Mouse (Mus musculus) brain, adult 2 months (tissue): ENCODE results near the gene Gle1.
A peak's percentile ranks its signal among the peaks of the same experiment; 100 is the strongest.
"Not testable (repeated sequence)": the region's sequence is repeated elsewhere in the genome, so short reads cannot be mapped to it uniquely, and the experiment has no call there.

Experiments
- DNase-seq: peaks from one replicate; pipeline ENCODE4 v3.0.0; 2011; ENCODE audit warnings: low read depth, low spot score

Gle1 gene

DNA sequence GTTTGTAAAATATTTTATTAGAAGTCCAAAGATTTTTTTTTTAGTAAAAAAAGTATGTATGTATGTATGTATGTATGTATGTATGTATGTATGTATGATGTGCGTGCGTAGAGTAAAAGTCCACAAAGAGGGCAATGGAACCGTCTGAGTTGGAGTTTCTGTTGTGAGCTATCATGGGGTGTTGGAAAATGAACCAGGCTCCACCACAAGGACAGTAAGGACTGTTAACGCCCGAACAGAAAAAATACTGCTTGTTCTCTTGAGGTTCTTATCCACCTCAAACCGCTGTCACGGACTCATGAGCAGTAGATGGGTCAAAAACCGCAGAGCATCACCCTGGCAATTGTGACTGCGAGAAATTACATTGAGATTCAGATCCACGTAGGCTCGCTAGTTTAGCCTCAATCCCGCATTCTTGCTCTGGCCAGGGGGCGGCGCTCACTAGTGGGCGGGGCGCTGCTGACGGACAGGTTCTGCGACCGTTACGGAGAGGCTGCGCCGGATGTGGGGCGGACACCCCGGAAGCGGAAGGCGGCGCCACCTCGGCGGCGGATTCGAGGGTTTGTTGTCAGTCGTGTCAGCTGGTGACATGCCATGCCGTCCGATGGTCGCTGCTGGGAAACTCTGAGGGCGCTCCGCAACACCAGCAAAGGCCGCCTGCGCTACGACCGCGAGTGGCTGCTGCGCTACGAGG, at the start of gene Gle1:
Gene Gle1 (plus strand): TSS at position 521 of the 694 bp plus-strand sequence.
- peak; percentile 96 for DNase-seq

DNA sequence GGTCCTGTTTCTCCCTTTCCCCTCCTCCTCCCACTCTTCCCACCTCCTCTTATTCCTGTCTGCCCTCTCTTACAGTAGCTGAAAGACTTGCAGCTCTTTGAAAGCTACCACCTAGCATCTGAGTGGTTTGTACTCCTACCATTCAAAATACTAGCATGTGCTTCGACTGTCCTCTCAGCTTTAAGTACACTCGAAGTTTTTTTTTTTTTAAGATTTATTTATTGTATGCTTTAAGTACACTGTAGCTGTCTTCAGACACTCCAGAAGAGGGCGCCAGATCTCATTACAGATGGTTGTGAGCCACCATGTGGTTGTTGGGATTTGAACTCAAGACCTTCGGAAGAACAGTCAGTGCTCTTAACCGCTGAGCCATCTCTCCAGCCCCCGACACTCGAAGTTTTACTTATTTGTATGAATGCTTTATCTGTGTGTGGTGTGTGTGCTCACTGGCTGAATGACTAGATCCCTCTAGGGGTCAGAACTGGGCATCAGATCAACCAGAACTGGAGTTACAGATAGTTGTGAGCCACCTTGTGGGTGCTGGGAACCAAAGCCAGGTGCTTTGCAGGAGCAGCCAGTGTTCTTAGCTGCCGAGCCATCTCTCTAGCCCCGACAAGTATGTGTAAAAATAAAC, 48.5 kb upstream of the Gle1 start:
- not testable (repeated sequence) for DNase-seq

DNA sequence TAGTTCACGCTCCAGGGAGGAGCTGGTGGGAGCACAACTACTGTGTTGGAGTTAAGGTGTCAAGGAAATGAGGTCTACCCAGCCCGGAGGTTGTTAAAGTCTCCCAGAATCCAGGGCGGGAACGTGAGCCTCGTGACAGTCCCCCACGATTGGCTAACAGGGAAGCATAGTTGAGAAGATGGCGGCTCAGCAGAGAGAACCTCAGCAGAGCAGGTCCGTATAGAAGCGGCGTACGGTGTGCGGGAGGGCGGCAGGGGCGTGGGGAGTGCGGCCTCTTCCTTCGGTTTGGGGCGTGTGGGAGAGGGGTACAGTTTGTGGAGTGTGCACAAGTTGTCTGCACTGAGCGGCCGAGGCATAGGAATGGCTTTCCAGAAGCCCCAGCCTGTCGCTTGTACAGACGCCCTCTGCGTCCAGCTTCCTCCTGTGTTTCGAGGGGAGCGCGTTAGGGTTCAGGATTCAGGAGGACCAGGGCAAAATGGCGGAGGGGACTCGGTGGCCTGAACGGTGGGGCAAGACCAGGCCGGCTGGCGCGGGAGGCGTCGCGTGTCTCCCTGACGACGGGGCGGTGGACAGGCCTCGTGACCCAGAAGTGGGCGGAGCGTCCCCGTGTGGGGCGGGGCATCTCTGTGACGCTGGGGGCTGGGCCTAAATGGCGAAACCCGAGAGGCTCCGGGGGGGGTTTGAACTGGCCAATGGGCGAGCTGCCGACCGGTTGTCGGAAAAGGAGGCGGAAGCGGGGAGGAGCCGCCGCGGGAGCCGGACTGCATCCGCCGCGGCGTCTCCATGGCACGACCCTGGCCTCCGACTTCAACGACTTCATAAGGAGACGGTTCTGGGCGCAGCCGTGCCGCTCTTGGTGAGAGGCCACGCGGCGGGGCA, 45.9 kb upstream of the Gle1 start, which contains the start of gene Odf2:
Gene Odf2 (plus strand): TSS at position 156 of the 879 bp plus-strand sequence.
- DNase-seq: peak; percentile 99

DNA sequence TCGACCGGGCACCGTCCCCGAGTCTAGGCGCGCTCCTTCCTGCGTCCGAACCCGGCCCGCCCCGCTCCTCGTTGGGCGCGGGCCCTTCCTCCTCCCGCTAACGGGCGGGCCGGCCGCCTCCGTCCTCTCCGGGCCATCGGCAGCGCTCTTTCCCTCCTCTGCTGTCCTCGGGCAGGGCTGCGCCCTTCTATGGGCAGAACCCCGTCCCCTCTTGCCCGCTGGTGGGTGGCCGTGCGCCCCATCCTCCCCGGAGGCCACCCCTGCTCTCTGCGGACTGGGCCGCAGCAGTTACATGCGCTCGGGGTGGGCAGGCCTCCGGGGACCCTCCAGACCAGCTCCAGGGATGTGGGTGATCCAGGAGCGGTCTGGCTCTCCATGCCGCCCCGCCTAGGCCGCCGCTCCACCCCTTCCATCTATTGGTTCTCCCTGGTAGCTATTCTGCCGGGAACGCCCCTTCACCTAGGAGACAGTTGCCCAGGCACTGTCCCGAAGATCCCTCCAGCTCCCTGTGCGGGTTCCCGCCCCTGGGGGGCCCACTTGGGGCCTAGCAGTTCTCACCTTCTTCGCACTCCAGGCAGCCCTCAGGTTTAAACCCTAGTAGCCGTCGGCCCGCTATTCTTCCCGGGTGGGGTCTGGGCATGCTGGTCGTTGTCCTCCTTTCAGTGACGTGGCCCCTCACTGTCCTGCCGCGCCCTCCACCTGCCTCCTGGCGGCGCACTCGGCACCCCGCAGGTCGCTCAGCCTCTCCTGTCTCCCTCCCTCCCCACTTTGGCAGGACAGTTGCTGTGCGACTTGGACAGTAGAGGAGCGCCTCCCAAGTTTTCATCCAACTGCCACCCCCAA, 45.0 kb upstream of the Gle1 start:
- DNase-seq: peak; percentile 92

DNA sequence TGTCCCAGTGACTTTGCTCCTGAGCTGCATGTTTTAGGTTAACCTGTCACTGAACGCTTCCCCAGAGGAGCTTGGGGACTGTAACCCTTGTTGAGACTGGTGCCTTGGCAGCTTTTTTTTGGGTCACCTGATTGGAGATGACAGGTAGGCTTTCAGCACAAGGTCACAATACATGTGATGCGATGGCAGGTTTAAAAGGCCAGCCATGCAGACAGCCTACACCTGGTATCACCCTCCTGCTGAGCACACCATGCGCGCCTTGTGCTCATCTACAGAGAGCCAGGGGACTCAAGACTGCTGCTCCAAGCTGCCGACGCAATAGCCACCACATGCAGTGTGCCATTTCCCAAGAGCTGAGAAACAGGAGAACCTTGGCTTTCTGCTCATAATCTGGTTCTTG, 43.5 kb upstream of the Gle1 start:
- peak; percentile 82 for DNase-seq

DNA sequence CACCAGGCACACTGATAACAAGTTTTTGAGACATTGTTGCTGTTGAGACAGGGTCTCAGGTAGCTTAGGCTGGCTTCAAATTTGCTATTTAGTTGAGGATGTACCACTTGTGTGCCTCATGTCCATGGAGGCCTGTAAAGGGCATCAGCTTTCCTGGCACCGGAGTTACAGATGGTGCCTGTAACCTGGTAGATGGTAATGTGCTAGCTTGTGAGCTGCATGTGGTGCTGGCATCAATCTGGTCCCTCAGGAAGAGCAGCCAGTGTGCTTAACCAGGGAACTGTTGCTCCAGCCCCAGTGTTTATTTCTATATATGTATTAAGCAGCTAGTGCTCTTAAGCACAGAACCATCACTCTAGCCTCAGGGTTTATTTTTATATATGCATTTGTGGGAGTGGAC, 39.2 kb upstream of the Gle1 start:
- peak; percentile 81 for DNase-seq

DNA sequence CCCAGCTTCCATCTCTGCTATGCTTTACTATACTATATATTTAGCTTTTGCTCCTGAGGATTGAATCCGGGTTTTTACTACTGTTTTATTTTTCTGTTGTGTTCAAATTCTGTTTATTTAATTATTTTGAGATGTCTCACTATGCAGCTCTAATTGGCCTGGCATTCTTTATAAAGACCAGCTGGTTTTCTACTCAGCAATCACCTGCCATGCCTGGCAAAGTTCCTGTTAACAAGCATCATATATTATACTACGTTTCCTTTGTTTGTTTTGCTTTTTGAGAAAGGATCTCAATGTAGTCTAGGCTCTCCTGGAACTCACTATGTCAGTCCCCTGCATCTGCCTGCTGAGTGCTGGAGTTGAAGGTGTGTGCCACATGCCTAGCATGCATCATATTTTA, 37.9 kb upstream of the Gle1 start:
- DNase-seq: peak; percentile 52

DNA sequence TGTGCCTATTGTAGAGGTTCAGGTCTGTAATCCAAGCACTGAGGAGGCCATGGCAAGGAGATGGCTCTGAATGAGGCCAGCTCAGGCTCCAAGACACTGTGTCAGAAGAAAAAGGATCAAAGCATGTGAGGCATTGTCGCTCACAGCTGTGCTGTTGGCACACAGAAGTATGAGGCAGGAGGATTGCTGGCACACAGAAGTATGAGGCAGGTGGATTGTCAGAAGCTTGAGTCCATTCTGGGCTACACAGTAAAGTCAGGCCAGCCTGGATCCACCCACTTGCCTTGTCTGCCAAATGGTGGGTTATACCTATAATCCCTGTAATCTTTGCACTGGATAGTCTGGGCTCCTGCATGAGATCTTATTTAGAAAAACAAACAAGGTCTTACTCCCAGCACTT, 37.1 kb upstream of the Gle1 start:
- peak; percentile 55 for DNase-seq

DNA sequence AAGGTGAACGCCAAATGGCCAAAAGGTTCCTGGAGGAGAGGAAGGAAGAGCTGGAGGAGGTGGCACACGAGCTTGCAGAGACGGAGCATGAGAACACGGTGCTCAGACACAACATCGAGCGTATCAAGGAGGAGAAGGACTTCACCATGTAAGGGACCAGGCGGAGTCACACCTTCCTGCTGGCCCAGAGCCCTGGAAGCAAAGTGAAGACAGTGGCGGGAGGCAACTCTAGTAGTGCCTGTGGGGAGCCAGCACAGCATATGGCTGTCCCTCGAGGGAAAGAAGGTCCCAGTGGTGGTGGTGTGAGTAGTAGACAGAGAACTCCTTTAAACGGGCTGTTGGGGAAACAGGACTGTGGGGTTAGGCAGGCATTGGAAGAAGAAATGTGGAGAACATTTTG, 33.0 kb upstream of the Gle1 start:
- DNase-seq: peak; percentile 31

DNA sequence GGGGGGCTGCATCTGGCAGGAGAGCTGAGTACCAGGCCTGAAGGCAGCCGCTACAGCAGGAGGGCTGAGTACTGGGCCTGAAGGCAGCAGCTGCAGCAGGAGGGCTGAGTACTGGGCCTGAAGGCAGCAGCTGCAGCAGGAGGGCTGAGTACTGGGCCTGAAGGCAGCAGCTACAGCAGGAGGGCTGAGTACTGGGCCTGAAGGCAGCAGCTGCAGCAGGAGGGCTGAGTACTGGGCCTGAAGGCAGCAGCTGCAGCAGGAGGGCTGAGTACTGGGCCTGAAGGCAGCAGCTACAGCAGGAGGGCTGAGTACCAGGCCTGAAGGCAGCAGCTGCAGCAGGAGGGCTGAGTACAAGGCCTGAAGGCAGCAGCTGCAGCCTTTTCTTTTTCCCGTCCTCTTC, 27.1 kb upstream of the Gle1 start:
- not testable (repeated sequence) for DNase-seq

DNA sequence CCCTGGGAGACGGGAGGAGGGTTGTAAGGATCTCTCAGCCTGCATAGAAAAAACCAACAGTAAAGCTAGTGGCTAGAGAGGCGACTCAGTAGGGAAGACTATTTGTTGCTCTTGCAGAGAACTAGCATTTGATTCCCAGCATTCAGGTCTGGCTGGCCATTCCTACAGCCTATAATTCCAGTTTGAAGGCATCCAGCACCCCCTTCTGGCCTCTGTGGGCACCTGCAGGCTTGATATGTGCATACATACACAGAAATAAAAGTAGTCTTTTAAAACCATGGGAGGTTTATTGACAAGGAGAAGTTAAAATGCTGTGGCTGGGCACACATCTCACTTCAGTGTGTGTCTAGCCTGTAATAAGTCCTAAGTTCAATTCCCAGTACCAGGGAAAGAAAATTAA, 25.2 kb upstream of the Gle1 start:
- no peak for DNase-seq

DNA sequence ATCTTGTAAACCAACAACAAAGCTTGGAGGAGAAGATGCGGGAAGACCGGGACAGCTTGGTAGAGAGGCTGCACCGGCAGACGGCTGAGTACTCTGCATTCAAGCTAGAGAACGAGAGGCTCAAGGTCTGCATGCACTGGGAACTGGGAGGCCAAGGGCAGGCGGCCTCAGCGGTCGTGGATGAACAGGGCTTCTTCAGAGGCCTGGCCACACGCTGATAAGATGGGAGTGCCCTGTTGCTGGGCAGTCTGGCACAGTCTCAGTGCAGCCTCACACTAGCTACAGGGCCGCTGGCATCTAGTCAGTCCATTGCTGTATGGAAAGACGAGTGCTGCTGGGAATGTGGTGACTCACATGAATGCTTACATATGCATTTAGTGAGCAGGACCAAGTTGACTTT, 17.6 kb upstream of the Gle1 start:
- DNase-seq: no peak

DNA sequence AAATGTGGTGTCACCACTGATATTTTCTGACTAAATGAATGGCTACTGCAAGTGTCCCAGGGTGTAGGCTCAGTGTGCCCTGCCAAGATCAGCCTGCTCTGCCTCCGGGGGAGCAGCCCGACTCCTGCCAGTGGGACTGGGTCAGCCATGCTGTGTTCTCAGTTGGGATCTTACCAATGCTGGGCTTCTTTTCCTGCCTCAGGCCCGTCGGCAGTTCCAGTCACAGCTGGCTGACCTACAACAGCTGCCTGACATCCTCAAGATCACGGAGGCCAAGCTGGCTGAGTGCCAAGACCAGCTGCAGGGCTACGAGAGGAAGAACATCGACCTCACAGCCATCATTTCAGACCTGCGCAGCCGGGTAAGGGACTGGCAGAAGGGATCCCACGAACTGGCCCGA, 13.2 kb upstream of the Gle1 start:
- peak; percentile 58 for DNase-seq

DNA sequence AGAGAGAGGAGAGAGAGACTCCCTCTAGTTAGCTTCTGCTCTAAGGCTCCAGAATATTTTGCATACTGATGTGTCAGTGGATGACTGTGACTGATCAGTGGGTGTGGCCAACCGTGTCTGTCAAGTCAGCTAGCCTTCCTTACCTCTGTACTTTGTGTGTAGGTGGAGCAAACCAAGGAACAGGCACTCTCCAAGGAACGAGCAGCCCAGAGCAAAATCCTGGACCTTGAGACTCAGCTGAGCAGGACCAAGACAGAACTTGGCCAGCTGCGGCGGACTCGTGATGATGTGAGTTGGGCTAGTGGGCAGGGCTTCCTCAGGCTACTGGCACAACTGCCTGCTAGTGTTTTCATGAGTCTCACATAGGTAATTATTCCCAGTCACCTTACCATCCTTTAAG, 8.7 kb upstream of the Gle1 start:
- DNase-seq: no peak

DNA sequence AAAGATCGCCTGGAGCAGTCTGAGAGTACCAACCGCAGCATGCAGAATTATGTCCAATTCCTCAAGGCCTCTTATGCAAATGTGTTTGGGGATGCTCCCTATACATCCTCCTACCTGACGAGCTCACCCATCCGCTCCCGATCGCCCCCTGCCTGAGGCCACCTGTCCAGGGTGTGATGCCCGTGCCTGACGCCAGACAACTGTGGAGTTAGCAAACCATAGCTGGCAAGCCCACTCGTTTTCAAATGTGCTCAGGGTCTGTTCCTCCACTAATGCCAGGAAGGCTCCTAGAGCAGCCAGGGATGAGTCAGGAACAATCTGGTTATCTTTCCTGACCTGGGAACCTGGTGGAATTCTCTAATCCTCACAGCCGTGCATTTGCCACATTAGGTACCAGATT, 4.7 kb upstream of the Gle1 start:
- peak; percentile 98 for DNase-seq

DNA sequence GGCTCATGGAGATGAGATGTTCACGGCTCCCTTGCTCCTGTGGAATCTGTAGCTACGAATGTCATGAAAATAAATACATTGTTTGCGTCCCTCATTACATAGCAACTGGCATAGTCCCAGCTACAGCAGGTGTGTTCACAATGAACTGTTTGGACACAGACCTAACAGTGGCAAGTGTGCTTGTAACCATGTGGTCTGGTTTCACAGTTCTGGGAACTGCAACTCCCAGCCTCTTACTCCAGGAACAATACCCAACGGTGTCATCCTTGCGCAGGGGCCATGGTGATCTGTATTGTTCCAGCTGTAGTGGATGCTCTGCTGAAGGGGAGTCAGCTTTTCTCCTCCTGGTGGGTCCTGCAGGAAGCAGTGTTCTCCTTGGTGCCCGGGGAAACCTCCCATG, 4.0 kb upstream of the Gle1 start:
- DNase-seq: peak; percentile 62

DNA sequence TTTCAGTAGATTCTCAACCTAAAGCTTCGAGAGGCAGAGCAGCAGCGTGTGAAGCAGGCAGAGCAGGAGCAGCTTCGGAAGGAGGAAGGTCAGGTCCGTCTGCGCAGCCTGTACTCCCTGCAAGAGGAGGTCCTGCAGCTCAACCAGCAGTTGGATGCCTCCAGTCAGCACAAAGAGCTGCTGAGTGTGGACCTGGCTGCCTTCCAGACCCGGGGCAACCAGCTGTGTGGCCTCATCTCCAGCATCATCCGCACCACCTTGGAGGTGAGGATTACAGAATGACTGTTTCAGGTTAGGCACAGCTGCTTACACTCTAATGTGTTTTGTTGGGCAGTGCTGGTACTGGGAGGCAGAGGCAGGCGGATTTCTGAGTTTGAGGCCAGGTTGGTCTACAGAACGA, 4.8 kb downstream of the Gle1 start:
- DNase-seq: no peak

DNA sequence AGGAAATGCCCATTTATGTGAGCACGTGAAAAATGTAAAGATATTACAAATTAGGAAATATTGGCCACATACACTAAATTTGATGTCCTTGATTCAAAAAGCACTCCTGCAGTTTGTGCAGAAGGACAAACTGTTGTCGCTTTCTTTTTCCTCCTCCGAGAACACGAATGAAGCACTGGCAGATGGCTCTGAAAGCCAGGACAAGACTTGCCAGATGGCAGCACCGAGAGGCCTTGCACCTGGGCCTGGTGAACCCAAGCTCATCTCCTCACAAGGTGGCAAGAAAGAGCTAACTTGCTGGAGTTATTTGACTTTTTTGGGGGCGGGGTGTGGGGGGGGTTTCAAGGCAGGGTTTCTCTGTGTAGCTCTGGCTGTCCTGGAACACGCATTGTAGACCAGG, 5.6 kb downstream of the Gle1 start:
- DNase-seq: peak; percentile 72

DNA sequence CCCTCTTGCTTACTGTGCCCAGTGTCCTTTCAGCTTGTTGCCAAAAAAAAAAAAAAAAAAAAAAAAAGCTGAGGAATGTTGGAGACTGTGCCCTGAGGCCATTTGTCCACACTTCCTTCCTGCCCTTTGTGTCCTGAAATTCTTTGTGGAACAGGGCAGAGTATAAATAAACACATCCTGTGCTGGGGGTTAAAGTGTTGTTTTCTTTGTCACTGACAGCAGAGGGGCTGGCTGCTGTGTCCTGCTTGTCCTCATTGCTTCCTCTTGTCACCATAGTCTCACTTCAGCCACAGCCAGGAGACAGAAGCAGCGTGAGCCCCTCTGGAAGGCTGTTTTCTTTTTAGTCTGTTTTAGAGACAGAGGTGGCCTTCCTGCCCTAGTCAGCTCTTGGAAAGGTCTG, 9.5 kb downstream of the Gle1 start:
- DNase-seq: no peak

DNA sequence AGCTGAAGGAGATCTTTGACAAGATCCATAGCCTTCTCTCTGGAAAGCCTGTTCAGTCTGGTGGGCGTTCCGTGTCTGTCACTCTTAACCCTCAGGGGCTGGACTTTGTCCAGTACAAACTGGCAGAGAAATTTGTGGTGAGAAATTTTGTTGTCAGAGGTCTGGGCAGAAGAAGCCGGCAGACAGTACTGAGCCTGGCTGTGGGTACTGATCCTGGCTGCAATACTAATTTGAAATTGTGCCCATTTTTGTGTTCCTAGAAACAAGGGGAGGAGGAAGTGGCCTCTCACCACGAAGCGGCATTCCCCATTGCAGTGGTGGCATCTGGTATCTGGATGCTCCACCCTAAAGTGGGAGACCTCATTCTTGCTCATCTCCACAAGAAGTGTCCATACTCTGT, 13.7 kb downstream of the Gle1 start:
- no peak for DNase-seq

DNA sequence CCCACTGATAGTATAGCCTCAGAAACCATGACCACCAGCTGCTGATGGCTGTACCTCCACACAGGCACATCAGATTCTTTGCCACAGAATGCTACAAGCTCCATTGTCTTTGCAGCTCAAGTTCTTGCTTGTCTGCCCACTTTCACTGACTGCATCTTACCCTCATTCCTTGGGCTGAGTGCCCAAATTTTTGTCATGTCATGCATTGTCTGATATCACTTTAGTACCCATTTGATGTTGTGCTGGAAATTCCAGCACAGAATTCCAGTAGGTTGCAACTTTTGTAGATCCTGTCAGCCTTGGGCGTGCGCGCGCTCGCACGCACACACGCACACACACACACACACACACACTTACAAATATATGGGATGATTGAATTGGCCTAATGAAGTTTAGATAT, 26.0 kb downstream of the Gle1 start:
- no peak for DNase-seq
